Mouse (Mus musculus): Measurements from ENCODE around the gene Hcrt.
"Not testable (repeated sequence)": the region's sequence is repeated elsewhere in the genome, so short reads cannot be mapped to it uniquely, and the experiment has no call there.

Gene Hcrt

DNA sequence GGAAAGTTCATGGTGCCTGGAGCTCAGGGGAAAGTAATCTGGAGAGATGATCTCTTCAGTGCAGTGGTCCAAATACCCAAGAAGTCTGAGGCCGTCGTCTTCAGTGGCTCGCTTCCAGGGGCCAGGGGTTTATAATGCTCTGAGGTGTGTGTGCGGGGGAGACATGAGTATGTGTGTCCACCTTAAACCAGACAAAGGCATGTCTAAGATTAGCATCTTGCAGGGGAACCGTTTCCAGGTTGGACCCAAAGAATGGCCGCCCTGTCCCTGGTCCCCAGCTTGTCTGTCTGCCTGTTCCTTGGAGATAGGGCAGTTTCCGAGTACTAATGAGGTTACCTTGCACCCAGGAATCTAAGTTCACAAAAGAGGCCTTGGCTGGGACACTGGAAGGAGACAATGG is at the start of gene Hcrt:
TSS of gene Hcrt (minus strand) at position 101 of the 400 bp plus-strand sequence.
- DNase-seq, result no peak

DNA sequence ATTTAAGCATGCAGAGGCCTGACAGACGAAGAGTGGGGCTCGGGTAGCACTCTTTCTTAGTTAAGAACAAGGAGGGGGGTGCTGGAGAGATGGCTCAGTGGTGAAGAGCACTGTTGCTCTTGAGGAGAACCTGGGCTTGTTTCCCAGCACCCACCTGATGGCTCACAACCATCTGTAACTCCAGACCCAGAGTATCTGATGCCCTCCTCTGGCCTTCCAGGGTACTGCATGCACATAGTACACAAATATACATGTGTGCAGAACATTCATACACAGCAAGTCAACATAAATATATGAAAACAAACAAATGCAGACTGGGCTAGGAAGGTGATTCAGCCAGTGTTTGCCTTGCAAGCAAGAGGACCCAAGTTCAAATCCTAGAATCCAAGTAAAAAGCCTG is 48.4 kb upstream of the Hcrt start:
- peak; percentile 47 to 56 for DNase-seq

DNA sequence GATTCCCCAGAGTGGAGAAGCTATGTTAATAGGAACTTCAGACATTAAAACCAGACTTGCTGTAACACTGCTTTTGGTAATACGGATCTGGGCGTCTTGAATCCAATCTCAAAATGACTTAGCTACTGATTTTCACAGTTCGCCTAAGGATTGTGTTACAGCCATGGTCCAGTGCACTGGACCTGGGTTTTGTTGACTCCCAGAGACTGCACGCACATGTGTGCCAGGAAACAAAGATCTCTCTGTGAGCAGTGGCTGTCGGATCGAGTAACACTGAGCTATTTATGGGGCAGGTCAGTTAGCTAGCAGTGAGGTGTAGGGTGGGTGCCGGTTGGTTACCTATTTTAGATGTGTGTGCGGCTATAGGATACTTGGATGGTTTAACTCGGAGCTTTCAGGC is 47.8 kb upstream of the Hcrt start:
- no peak for DNase-seq

GRCm38 (mm10) chr11:100806380-100807305 is 43.9 kb upstream of the Hcrt start:
- no peak for DNase-seq

DNA sequence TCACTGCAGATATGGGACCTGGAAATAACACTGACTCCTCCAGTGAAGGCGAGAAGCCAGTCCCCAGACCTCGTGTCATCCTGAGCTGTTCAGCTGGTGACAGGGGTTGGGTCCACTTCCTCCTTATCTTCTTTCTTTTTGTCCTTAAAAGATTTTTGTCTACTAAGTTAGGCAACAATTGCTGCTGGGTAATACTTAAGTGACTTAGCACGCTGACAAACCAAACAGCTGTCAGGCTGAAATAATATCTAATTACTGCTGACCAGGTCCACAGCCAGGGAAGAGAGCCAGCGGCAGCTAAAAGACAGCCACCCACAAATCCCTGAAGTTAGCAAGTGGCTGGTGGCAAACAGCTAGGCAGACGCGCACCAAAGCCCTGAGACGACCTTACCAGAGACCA is 42.8 kb upstream of the Hcrt start:
- no peak for DNase-seq

DNA sequence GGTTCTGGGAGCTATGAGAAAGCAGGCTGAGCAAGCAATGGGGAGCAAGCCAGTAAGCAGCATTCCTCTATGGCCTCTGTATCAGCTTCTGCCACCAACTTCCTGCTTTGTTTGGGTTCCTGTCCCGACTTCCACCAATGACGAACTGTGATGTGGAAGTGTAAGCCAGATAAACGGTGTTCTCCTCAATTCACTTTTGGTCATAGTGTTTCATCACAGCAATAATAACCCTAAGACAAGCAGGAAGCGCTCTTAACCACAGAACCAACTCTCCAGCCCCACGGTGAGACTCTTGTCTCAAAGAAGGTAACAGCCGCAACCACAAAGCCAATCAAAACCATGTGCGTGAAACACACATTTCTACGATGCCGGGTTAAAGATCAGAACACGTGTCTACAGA is 41.7 kb upstream of the Hcrt start:
- no peak for DNase-seq

GRCm38 (mm10) chr11:100799426-100799825 is 36.7 kb upstream of the Hcrt start:
- no peak for DNase-seq

DNA sequence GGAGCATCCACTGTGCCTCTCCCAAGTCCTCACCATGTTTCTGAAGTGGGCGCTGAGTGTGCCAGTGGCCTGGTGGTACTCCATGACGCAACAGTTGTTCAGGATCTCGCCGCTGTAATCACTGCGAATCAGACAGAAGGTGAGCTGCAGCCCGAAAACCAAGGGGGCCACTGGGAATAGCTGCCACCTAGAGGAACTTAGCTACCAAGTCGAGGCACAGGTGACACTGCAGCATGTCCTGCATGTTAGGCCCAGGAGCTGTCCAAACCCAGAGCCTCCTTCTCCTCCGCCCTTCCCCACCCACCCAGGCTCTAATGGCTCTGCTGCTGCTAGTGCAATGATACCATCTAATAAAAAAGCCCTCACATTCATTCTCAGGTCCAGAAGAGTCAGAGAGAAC is 33.9 kb upstream of the Hcrt start:
- no peak for DNase-seq

- no peak for DNase-seq
Measured at GRCm38 (mm10) chr11:100795386-100795785, 32.7 kb upstream of the Hcrt start.

GRCm38 (mm10) chr11:100791457-100792049 is 28.8 kb upstream of the Hcrt start:
- no peak for DNase-seq

DNA sequence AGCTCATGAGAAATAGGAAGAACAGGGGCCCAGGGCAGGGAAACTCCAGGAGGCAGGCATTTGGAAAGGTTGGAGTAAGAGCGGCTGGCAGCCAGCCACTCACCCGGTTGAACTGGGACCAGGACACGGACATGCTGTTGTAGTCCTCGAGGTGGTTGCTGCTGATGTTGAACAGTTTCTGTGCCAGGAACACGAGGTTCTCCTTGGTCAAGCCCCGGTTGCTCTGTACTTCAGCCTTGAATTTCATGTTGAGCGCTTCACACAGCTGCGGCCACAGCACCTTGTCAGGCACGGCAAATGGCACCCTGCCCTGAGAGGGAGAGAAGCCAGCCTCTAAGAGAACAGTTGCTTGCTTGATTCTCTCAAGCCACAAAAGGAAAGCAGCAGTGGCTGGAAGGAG is 27.9 kb upstream of the Hcrt start:
- not testable (repeated sequence) for DNase-seq

- no peak for DNase-seq
Measured at GRCm38 (mm10) chr11:100789702-100790101, 27.0 kb upstream of the Hcrt start.

- no peak for DNase-seq
Measured at GRCm38 (mm10) chr11:100785774-100786173, 23.0 kb upstream of the Hcrt start.

DNA sequence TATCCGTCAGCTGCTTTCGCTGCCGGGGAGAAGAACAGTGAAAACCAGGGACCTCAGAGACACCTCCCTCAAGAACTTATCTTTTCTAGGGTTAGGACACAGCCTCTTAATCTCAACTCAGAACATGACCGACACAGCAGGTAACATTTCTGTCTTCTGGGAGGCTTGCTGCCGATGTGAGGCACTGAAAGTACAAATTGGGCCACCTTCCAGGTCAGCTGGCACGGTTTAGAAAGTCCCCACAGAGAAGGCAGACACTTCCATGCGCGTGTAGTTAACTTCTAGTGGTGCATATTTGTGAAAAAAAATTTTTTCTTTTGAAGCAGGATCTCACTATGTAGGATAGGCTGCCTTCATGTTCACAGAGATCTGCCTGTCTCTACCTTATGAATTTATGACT is 21.6 kb upstream of the Hcrt start:
- DNase-seq, result no peak

GRCm38 (mm10) chr11:100782568-100782967 is 19.8 kb upstream of the Hcrt start:
- DNase-seq, result no peak

DNA sequence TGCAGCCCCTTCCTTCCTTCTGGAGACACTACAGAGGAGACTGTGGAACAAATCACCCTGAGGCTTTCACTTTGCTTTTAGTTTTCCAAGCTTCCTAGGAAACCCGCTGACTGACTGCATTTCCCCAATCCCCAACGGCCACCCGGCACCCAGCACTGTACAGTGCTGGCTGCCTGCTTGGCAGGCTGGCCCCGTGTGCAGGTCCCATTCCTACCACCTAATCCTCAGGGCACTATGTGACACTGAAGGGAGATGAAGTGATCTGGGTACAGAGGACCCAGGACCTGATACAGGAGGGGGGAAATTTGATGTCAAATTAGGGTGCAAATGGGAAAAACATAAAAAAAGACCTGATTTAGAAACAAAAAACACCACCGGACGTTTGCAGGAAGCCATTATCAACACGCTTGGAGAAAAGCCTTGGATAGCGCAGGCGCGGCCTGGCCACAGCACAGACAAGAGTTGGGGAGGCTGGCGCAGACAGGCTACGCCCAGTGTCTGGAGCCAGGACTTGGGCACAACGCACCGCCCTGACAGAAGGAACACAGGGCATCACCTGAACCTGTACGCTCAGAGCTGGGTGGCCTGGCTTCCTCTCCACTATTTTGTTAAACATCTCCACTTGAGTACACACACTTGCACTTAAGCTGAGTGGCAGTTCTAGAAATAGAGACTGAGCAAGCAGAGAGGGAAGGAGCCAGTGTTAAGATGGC is 19.2 kb upstream of the Hcrt start:
- DNase-seq, result no peak

DNA sequence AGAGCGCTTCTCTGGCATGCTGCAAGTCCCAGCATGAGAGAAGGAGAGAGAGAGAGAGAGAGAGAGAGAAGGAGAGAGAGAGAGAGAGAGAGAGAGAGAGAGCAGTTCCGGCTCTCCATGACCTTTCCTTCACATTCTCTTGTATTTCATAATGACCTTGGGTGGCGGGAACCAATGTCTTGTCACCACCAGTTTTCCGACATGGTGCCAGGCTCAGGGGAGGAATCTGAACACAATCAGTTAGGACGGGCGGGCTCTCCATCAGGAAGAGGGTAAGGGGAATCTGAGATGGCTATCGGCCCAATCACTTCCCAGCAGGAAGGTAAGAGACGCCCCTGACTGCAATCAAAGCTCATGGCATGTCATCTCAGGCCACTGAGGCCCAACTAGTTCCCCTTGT is 17.5 kb upstream of the Hcrt start:
- no peak for DNase-seq

- no peak for DNase-seq
Measured at GRCm38 (mm10) chr11:100778069-100778468, 15.3 kb upstream of the Hcrt start.

- peak; percentile 72 to 76 for DNase-seq
Measured at GRCm38 (mm10) chr11:100775921-100776320, 13.2 kb upstream of the Hcrt start.

DNA sequence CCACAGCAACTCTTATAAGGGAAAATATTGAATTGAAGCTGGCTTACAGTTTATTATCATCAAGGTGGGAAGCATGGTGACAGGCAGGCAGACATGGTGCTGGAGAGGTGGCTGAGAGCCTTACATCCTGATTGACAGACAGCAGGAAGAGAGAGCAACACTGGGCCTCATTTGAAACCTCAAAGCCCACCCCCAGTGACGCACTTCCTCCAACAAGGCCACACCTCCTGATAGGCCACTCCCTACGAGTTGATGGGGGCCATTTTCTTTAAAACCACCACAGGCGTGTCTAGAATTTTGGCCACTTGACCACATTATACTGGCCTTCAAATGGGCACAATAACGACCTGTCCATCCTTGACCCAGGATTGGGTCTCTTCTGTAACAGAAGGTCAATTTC is 11.5 kb upstream of the Hcrt start:
- peak; percentile 57 to 61 for DNase-seq

DNA sequence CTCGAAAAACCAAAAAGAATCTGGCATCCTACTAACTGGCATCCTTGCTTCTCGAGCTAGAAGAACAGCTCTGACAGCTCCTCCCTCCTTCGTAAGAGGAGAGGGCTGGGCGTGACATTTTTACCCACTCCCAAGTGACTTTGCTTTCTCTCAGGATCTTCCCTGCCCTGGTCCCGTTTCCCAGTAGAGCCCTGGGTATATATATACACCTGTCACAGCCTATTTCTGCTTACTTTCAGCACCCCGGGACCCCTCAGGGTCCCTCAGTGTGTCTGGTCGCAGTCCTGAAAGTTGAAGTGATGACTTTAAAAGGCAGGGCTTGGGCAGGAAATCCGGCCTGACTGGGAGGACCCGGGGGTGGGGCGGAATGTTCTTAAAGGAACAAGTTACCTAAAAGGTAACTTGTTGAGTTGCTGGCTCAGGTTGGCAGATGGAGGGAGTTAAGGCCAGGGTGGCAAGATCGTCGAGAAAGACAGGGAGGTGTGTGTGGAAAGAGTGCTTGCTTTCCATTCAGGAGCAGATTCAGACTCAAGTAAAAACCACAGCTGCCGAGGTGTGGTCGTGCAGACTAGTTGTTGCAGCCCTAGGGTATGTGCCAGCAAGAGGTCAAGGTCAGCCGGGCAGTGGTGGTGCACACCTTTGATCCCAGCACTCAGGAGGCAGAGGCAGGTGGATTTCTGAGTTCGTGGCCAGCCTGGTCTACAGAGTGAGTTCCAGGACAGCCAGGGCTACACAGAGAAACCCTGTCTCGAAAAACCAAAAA is 8.1 kb upstream of the Hcrt start, which contains the start of gene Ghdc:
TSS of gene Ghdc (minus strand) at position 312 of the 763 bp plus-strand sequence.
- peak; percentile 87 to 90 for DNase-seq

- DNase-seq, result no peak
Measured at GRCm38 (mm10) chr11:100769980-100770379, 7.2 kb upstream of the Hcrt start.

DNA sequence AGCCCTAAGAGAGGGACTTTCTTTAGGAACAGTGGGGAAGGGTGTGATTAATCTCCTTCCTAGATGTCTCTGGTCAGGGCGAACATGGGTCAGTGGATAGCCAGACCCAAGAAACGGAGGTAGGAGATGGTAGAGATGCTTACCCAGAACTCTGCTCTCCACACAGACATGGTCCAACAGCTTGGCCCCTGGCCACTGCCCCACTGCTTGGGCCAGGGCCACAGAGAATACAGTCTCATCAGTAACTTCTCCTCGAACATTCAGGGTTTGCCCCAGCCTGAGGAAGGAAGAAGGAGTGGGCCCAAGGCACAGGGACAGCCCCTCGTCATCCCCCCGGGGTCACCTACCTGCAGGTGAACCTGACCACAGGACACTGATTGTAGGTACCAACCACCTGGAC is 5.1 kb upstream of the Hcrt start:
- no peak for DNase-seq
